Mouse (Mus musculus) intestine, embryonic 16.5 days (tissue): ENCODE measurements around the gene Map2k2. TPM values are rescaled to one million over a fixed set of nuclear protein-coding genes. Genes with fewer than 3 reads are reported as not detected.

Source experiments
- ATAC-seq: fragments of 200-750 bp; cut with Nextera tagmentation; 2 replicates; pipeline ENCODE4 v1.8.0; 2017; ENCODE audit warnings: moderate TSS enrichment, moderate library complexity
- H3K27ac ChIP-seq: fragments of 300-500 bp; sonication (generic); 2 replicates; pipeline ENCODE4 v1.5.1; 2014; ENCODE audit warnings: mild to moderate bottlenecking, low read length
- H3K27me3 ChIP-seq: fragments of 300-500 bp; sonication (generic); replicated peaks from 2 replicates; pipeline ENCODE4 v1.6.1; 2014; ENCODE audit warnings: low read length, control low read depth, mixed read lengths; ENCODE audit not compliant: control insufficient read depth, insufficient read depth
- H3K36me3 ChIP-seq: fragments of 300-500 bp; sonication (generic); 2 replicates; pipeline ENCODE4 v1.6.1; 2014; ENCODE audit warnings: low read length, control low read depth; ENCODE audit not compliant: control insufficient read depth, insufficient read depth
- H3K4me1 ChIP-seq: fragments of 300-500 bp; sonication (generic); 2 replicates; pipeline ENCODE4 v1.6.1; 2014; ENCODE audit warnings: low read length, control low read depth, mixed read lengths; ENCODE audit not compliant: control insufficient read depth, insufficient read depth
- H3K4me2 ChIP-seq: fragments of 300-500 bp; sonication (generic); 2 replicates; pipeline ENCODE4 v1.6.1; 2014; ENCODE audit warnings: low read depth, low read length, control low read depth
- H3K4me3 ChIP-seq: fragments of 300-500 bp; sonication (generic); 2 replicates; pipeline ENCODE4 v1.5.1; 2014; ENCODE audit warnings: mild to moderate bottlenecking, low read length
- H3K9ac ChIP-seq: fragments of 300-500 bp; sonication (generic); 2 replicates; pipeline ENCODE4 v1.6.1; 2014; ENCODE audit warnings: low read depth, low read length
- H3K9me3 ChIP-seq: fragments of 300-500 bp; sonication (generic); 2 replicates; pipeline ENCODE4 v1.6.1; 2016; ENCODE audit warnings: low read length, control low read depth; ENCODE audit not compliant: control insufficient read depth
- WGBS: fragments of 180-500 bp; shearing (Covaris S2); extraction: QIAGEN DNeasy Blood & Tissue Kit; methylation state at CpG from one replicate; pipeline ENCODE4 v1.1.7; 2014; 5-methylcytosine and 5-hydroxymethylcytosine counted together
- polyA plus RNA-seq: library from polyadenylated mRNA; unstranded; fragments of >200 nt; fragmentation: Nextera tagmentation; extraction: Ambion mirVana; gene quantifications from 2 replicates; pipeline ENCODE4 v1.2.1, GENCODE M21; 2015

Map2k2 gene
- polyA plus RNA-seq, 1 experiment from 2014 or later, result 214 TPM

GRCm38 (mm10) chr10:81134966-81135681 lies 29.4 kb downstream of the Map2k2 start, which contains the start of gene Zbtb7a:
Gene Zbtb7a, plus strand, starts transcription at chr10:81135220.
- Histone ChIP-seq H3K4me3 (peak within 1 kb of the TSS; percentile 90), H3K9ac (peak within 1 kb of the TSS; percentile 95), H3K36me3 (no peaks in the 10 kb centered on the region), H3K27ac (peak within 1 kb of the TSS; percentile 99), H3K9me3 (no peaks in the 10 kb centered on the region), H3K4me2 (peak within 1 kb of the TSS; percentile 91), H3K4me1 (peaks cover 21% of the 10 kb centered on the region), H3K27me3 (no peaks in the 10 kb centered on the region)
- 4% methylated on average over 41 of the region's 41 CpGs for WGBS
- no peak for ATAC-seq

GRCm38 (mm10) chr10:81135831-81136705 lies 30.4 kb downstream of the Map2k2 start:
- Histone ChIP-seq H3K36me3 (no peaks in the 10 kb centered on the region), H3K9ac (peak overlapping the region; percentile 95), H3K9me3 (no peaks in the 10 kb centered on the region), H3K4me2 (peak overlapping the region; percentile 91), H3K4me3 (peak overlapping the region; percentile 90), H3K27ac (peak overlapping the region; percentile 99), H3K27me3 (no peaks in the 10 kb centered on the region), H3K4me1 (peaks cover 30% of the 10 kb centered on the region)
- ATAC-seq, result peak; percentile 52
- under 1% methylated on average over 70 of the region's 86 CpGs for WGBS

GRCm38 (mm10) chr10:81136706-81137231 lies 31.1 kb downstream of the Map2k2 start:
- Histone ChIP-seq H3K36me3 (no peaks in the 10 kb centered on the region), H3K9me3 (no peaks in the 10 kb centered on the region), H3K27me3 (no peaks in the 10 kb centered on the region), H3K4me2 (peak overlapping the region; percentile 91), H3K27ac (peak overlapping the region; percentile 99), H3K4me1 (peaks cover 32% of the 10 kb centered on the region), H3K9ac (peak overlapping the region; percentile 95), H3K4me3 (peak overlapping the region; percentile 90)
- ATAC-seq, result peak; percentile 22
- under 1% methylated on average over 46 of the region's 50 CpGs for WGBS

- ATAC-seq, result peak; percentile 79
- H3K27ac ChIP-seq, result peak overlapping the region; percentile 99
- H3K9me3 ChIP-seq, result no peaks in the 10 kb centered on the region
- peaks cover 35% of the 10 kb centered on the region for H3K4me1 ChIP-seq
- peak overlapping the region; percentile 90 for H3K4me3 ChIP-seq
- H3K9ac ChIP-seq, result peak overlapping the region; percentile 95
- no peaks in the 10 kb centered on the region for H3K36me3 ChIP-seq
- peak overlapping the region; percentile 63 for H3K4me2 ChIP-seq
- under 1% methylated on average over 82 of the region's 89 CpGs for WGBS
- H3K27me3 ChIP-seq, result no peaks in the 10 kb centered on the region
Observed at GRCm38 (mm10) chr10:81137252-81138130, 31.8 kb downstream of the Map2k2 start.

GRCm38 (mm10) chr10:81138131-81138782 lies 32.5 kb downstream of the Map2k2 start:
- H3K4me2 ChIP-seq, result peak overlapping the region; percentile 63
- H3K9ac ChIP-seq, result peak overlapping the region; percentile 88
- H3K9me3 ChIP-seq, result no peaks in the 10 kb centered on the region
- H3K4me1 ChIP-seq, result peaks cover 42% of the 10 kb centered on the region
- WGBS, result 1% methylated on average over 24 of the region's 24 CpGs
- H3K27ac ChIP-seq, result peak overlapping the region; percentile 94
- H3K27me3 ChIP-seq, result no peaks in the 10 kb centered on the region
- ATAC-seq, result no peak
- H3K4me3 ChIP-seq, result peak overlapping the region; percentile 90
- no peaks in the 10 kb centered on the region for H3K36me3 ChIP-seq

GRCm38 (mm10) chr10:81138821-81139528 lies 33.3 kb downstream of the Map2k2 start:
- peaks cover 42% of the 10 kb centered on the region for H3K4me1 ChIP-seq
- ATAC-seq, result no peak

GRCm38 (mm10) chr10:81139529-81139846 lies 33.8 kb downstream of the Map2k2 start:
- Histone ChIP-seq H3K27ac (peak overlapping the region; percentile 94), H3K4me1 (peaks cover 43% of the 10 kb centered on the region), H3K4me3 (peak overlapping the region; percentile 90), H3K36me3 (peaks cover 7% of the 10 kb centered on the region), H3K9ac (peak overlapping the region; percentile 88), H3K9me3 (no peaks in the 10 kb centered on the region), H3K27me3 (no peaks in the 10 kb centered on the region), H3K4me2 (peak overlapping the region; percentile 63)
- ATAC-seq, result no peak
- WGBS, result 64% methylated on average over 4 of the region's 4 CpGs

More at GRCm38 (mm10) chr10:81138821-81139528, 33.3 kb downstream of the Map2k2 start:
- Histone ChIP-seq H3K4me3 (peak overlapping the region; percentile 90), H3K36me3 (peaks cover 2% of the 10 kb centered on the region), H3K9ac (peak overlapping the region; percentile 88), H3K4me2 (peak overlapping the region; percentile 63), H3K27me3 (no peaks in the 10 kb centered on the region), H3K9me3 (no peaks in the 10 kb centered on the region), H3K27ac (peak overlapping the region; percentile 94)
- 48% methylated on average over 11 of the region's 11 CpGs for WGBS

GRCm38 (mm10) chr10:81140005-81140404 lies 34.3 kb downstream of the Map2k2 start:
- H3K27ac ChIP-seq, result peak overlapping the region; percentile 94
- WGBS, result 39% methylated on average over 8 of the region's 8 CpGs

More at GRCm38 (mm10) chr10:81140005-81140404, 34.3 kb downstream of the Map2k2 start:
- peak overlapping the region; percentile 63 for H3K4me2 ChIP-seq
- H3K4me1 ChIP-seq, result peaks cover 45% of the 10 kb centered on the region
- H3K9ac ChIP-seq, result peak overlapping the region; percentile 88
- ATAC-seq, result no peak
- peaks cover 12% of the 10 kb centered on the region for H3K36me3 ChIP-seq
- H3K9me3 ChIP-seq, result no peaks in the 10 kb centered on the region
- peak overlapping the region; percentile 90 for H3K4me3 ChIP-seq
- no peaks in the 10 kb centered on the region for H3K27me3 ChIP-seq
